Mouse (Mus musculus): ENCODE results near the gene B3gnt8.

Gene B3gnt8

GRCm38 (mm10) chr7:25618865-25619721, 7.4 kb upstream of the B3gnt8 start, which contains the start of gene Dmac2:
Gene Dmac2 (plus strand): TSS chr7:25619414.
- peak; percentile 96 for DNase-seq (ENCODE audit: low spot score)

DNA sequence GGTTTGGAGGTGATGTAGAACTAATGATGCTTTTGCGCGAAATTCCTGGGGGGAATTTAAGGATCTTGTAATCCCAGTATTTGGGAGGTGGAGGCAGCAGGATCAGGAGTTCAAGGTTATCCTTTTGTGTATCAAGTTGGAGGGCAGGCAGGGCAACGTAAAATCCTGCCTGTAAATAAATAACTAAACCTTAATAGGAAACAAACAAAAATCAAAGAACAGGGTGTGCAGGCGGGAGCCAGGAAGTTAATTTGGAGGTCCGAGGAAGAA, 6.8 kb upstream of the B3gnt8 start:
- DNase-seq (ENCODE audit: low spot score): no peak

DNA sequence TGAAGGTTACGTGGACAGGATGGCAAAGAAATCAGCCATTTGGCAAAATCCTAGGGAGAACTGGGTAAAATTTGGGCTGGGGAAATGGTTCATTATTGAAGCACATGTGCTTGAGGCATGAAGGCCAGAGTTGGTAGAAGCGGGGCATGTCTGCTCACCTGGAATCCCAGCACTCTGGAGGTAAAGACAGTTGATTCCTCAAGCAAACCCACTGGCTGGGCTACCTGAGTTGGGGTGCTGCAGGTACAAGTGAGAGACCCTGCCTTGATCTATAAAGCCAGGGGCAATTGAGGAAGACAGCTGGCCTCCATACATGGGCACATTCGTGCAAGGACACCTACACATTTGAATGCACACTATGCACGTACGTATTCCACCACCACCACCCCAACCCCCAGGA, 6.4 kb upstream of the B3gnt8 start:
- DNase-seq (ENCODE audit: low spot score): peak; percentile 36

DNA sequence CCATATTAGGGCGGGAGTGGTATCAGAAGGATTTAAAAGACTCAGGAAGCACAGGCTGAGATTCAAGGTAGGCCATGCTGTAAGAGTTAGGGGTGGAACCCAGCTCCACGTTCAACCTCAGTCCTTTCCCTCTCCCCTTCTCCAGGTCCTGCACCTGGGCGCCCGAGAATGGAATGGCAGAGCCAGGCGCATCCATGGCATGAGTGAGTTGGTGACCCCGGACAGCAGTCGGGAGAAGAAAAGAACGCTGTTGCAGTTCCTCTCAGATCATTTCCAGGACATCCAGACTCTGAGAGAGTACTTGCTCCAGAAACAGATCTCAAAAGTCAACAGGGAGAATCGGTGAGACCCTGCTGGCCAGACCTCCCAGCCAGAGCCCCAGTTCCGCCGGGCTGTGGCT, 5.7 kb upstream of the B3gnt8 start:
- peak; percentile 42 for DNase-seq (ENCODE audit: low spot score)

- DNase-seq (ENCODE audit: low spot score): no peak
Measured at GRCm38 (mm10) chr7:25623857-25624370, 2.5 kb upstream of the B3gnt8 start.

DNA sequence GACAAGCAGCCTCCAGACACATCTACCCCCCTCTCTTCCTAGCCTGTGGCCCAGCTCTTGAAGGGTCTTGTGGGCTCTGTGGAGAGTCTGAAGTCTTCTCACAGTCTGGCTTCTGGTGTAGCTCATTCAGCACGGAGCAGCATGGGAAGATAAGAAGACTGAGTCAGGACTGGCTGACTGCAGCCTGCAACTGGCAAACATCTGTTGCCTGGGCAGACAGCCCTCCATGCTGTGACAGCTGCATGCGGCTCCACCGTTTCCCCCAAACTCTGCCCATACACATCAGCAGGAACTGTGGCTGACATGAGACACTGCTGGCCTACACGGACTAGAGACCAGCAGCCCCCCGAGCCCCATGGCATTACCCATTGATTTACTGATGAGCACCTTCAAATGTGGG, 1.6 kb upstream of the B3gnt8 start:
- no peak for DNase-seq (ENCODE audit: low spot score)

DNA sequence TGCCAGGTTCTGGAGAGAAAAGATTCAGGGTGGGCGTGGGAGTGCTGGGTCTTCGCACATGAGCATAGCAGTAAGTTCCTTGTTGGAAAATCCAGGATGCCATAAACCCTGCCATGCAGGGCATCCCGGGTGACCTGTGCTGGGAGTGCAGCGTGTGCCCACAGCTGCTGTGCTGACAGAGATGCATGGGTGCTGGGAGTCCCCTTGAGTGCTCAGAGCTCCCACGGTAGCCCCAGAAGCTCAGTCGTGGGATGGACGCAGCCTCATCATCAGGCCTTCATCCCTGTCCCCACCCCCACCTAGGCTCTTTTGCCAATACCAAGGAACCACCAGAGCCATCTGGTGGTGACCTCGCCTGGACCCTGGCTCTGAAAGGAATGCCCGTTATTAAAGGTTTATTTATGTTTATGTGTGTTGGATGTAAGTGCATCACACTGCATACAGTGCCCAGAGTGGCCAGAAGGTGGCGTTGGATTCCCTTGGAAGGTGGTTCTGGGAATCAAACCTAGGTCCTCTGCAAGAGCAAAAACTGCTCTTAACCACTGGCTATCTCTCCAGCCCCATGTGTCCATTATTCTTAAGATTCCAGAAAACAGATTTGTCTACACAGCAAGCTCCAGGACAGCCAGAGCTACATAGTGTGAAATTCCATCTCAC, 732 bp upstream of the B3gnt8 start:
- peak; percentile 78 for DNase-seq (ENCODE audit: low spot score)

DNA sequence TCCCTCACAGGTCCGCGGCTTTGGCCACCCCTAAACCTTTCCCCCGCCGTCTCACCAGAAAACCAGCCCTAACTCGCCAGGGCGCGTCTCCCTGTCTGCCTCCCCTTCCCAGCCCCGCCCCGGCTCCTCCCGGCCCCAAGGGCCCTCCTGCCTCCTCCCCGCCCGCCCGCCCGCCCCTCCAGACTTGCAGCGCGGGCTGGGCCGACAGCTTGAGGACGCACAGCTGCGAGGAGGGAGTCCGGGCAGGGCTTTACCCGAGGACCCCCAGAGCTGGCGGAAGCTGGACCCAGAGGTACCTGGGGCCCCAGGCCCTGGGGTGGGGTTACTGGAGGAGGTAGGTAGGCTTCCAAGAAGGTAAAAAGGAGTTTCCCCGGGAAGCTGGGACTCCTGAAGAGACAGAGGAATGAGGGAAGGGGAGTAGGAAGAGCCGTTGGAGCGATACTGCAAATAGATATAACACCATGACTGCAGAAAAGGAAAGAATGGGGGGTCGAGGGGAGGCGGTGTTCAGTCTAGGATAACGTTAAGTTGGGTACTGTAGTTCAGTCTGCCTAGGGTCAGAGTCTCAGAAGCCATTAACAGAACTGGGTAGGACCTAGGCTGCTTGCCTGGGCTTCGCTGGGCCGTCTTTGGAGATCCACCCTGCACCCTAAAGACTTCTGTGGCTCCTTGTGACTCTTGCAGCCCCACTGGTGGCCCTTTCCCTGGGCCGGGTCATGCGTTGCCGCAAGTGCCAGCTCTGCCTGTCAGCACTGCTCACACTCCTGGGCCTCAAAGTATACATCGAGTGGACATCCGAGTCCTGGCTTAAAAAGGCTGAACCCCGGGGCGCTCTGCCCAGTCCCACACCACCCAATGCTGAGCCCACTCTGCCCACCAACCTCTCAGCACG, 1.2 kb downstream of the B3gnt8 start:
- peak; percentile 90 for DNase-seq (ENCODE audit: low spot score)

- no peak for DNase-seq (ENCODE audit: low spot score)
Measured at GRCm38 (mm10) chr7:25628323-25628620, 1.8 kb downstream of the B3gnt8 start.

GRCm38 (mm10) chr7:25632679-25633078, 6.2 kb downstream of the B3gnt8 start:
- no peak for DNase-seq (ENCODE audit: low spot score)

DNA sequence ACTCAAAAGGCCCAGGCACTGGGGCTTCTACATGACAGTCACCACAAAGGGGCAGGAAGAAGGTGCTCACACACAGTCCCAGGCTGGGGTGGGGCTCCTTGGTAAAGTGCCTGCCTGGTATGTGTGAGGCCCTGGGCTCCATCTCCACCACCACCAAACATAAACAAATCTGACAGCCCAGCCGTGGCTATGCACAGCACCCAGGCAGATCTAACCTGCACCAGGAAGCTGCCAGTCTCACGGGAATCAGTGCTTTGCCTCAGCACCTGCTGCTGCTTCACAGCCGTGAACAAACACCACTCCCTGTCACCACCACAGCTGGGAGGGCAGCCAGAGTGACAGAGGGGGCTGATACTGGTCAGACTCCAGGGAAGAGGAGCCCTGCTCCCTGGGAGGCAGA, 9.9 kb downstream of the B3gnt8 start:
- no peak for DNase-seq (ENCODE audit: low spot score)

DNA sequence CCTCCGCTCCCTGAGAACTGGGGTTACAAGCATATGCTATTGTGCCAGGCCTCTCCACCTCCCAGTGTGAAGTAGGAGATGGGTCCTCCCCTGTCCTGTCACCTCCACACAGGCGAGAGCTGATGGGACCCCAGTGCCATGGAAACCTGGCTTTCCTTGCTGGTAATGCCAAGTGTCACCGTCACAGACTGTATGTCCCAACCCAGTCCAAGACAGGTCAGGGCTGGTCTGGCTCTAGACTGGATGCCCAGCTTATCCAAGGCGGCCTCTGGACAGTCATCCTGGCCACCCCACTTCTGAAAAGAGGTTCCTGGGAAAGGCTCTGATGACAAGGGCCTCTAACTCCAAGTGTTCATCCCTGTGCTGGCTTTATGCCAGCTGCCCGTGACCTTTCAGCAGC, 10.6 kb downstream of the B3gnt8 start:
- DNase-seq (ENCODE audit: low spot score): no peak

- DNase-seq (ENCODE audit: low spot score): no peak
Measured at GRCm38 (mm10) chr7:25639754-25640153, 13.3 kb downstream of the B3gnt8 start.

GRCm38 (mm10) chr7:25644136-25644535, 17.7 kb downstream of the B3gnt8 start:
- DNase-seq (ENCODE audit: low spot score): no peak

DNA sequence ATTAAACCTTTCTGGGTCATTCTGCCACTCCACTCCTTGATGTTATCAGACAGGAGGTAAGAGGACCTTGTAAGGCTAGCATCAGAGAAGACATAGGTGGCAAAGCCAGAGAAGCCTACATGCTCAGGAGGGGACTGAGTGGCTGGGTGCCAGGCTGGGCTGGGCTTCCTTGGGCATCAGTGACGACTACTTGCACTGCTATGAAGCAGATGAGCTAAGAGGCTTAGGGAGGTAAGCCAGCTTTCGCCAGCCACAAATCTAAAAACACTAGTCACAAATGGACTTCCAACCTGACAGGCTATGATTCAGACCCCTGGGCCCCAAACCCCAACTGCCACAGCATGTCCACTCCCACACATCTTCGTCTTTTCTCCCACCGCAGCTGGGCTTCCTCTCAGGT, 18.2 kb downstream of the B3gnt8 start:
- peak; percentile 69 for DNase-seq (ENCODE audit: low spot score)

DNA sequence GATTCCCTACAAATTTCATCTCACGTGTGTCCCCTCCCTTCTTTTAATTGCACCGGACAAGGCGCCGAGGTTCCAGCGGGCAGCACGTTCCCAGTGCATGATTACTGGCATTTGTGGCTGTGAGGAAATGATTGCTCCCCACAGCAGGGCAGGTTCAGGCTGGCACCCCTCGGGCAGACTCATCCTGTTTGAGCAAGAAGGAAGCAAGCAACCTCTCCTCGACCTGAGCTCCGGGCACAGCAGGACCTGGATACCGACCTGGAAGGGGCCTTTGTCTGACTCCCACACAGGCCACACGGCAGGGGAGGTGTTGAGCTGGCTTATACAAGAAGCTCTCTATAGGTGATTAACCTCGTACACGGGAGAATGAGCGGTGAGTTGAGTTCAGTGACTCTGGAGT, 18.6 kb downstream of the B3gnt8 start:
- no peak for DNase-seq (ENCODE audit: low spot score)

GRCm38 (mm10) chr7:25647574-25648123, 21.2 kb downstream of the B3gnt8 start:
- no peak for DNase-seq (ENCODE audit: low spot score)

- no peak for DNase-seq (ENCODE audit: low spot score)
Measured at GRCm38 (mm10) chr7:25649839-25650238, 23.4 kb downstream of the B3gnt8 start.

- DNase-seq (ENCODE audit: low spot score): no peak
Measured at GRCm38 (mm10) chr7:25651281-25651680, 24.8 kb downstream of the B3gnt8 start.

DNA sequence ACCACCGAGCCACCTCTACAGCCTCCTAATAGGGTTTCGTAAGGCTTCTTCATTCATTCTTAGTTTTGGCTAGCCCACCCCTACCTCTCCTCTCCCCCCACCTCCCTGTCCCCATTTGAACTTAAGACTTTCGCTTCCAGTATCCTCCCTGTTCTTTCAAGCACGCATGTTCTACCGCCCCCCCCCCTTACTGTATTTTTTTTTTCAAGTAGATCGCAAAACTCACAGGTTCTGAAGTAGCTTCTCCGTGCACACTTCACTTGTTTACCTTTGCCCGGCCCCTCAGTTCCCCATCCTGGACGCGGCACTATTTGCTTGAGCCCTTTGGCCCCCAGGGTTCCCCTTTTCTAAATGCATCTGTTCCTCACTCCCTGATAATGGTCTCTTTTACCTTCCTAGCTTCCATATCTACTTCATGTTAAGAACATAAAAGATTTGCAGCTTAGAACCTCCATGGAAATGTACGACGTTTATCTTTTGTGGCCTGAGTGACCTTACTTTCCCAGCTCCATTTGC, 25.8 kb downstream of the B3gnt8 start:
- no peak for DNase-seq (ENCODE audit: low spot score)

GRCm38 (mm10) chr7:25655601-25656428, 29.4 kb downstream of the B3gnt8 start:
- DNase-seq (ENCODE audit: low spot score): no peak

Data from testis, postnatal 10 days (tissue).